Mouse (Mus musculus) frontal cortex, postnatal 25 days (tissue): ENCODE measurements around the gene Zfp423.

ENCODE experiments used
- DNase-seq, 2 experiments: peaks; one replicate each; pipeline ENCODE4 v3.0.0; 2022; ENCODE audit warnings: low spot score in 2 of 2

Gene Zfp423

DNA sequence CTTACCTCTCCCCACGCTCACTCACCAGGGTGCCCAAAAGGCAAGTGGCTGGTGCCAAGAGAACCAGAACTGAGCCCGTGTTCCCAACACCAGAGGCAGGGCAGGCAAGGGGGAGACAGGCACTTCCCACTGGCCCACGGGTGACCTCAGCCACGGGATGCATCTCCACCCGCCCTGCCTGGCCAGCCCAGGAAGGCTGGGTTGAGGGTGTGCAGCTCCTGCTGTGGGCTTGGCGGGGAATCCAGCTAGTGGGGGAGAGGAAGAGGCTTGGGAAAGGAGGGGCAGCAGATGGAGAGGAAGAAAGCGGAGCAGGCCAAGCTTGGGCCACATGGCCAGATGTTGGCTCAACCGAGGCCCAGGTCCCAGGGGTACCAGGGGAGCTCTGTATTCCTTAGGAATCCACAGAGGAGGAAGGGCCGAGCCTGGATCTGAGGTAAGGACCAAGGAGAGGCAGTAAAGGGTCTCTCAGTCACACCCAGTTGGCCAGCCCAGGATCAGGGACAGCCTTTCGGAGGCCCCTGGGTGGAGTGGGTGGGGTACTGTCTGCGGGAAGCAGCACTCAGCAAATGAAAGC, 155.0 kb downstream of the Zfp423 start:
- DNase-seq = no peak

DNA sequence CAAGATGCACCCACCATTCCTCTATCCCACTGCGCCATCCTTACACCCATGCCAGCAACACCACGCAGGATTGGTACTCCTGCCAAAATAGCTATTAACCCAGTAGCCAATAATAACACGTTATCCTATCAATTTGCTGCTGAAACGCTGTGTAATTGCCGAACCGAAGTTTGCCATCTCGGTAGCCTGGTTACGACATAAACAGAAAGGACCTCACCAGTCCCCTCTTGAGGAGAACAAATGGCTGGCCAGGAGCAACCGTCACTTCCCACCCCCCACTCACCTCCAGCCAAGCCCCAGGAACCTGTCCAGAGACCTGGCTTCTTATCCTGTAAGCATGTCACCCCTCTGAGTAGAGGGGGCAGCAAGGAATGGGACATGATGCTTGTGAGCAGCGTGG, 156.0 kb downstream of the Zfp423 start:
- DNase-seq = no peak

DNA sequence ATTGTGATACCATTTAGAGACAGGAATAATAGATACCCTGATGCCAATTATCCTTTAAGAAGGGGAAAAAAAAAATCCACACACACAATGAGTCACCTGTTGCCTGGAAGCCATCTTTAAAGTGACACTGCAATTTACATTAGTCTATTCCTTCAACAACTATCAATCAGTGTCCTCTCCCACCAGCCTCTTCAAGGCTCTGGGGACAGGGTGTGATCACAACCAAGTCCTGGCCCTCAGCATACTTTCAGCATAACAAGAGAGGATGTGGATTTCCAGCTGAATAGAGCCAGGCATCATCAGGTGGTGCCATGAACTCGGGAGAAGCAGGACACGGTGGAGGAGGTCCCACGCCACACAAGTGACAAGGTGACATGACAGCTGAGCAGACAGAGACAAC, 156.8 kb downstream of the Zfp423 start:
- no peak for DNase-seq

DNA sequence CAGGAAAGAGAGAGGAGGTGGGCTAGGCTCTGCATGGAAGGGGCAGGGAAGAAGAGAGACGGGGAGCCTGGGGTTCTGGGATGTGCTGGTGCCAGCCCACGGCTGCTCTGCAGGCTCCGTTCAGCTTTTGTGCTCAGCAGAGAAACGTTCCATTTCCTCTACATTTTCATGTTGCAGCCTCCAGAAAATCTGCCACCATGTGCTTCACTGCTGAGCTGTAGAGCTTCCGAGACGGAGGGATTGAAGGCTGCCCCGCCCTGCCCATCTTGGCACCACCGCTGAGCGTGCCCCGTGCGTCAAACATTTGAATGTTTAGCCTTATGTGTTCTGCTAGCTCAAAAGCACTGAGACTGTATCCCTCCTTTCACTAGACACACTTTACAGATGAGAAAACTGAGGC, 159.3 kb downstream of the Zfp423 start:
- DNase-seq = peak in 1 of 2 experiments; percentile 15

DNA sequence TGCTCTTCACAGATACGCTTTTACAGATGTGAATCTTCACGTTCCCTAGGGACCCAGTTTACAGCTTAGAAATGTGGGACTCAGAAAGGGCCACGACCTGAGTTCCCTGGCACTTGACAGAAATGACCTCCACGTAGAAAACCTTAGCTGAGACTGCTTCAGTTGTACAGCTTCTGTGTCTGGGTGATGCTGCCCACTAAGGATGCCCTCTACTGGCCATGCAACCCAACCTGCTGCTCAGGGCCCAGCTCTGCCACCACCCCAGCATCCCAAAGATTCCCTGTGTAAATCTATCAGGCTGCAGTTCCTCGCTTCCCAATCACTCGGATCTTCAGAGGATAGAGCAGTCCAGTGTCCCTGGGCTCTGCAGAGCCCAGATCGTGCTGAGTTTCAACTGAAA, 163.2 kb downstream of the Zfp423 start:
- no peak for DNase-seq

DNA sequence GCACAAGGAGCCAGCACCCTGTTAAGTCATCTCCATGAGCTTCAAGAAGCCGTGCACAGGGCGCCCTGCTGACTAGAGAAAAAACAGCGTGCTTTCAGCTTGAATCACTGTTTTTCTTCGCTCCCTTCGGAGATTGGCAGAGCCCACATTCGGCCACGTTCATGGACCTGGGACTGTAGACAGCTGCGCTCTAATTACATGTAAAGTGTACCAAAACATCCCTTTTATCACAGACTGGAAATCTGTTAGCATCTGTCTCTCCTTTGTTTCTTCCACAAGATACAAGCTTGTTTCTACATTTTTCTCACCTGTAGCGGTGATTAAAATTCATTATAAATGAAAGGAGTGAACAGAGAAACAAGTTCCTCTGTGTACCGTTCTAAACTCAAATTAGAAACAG, 164.8 kb downstream of the Zfp423 start:
- DNase-seq = no peak

DNA sequence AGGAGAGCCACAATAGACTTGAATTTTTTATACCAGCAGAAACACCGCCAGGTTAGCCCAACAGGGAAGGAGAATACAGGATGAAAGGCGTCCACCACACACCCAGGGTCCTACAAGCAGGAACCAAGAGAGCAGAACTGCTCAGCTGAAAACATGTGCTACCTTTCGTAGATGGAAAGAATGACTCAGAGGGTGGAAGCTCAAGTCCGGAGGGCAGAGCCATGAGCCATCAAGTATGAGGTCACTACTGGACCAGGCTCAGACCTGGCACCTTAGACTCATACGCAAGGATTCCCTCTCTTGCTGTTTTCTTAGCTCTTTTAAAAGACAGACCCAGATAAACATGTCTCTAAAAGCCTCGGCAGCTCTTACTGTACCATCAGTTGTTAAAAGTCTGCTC, 168.3 kb downstream of the Zfp423 start:
- DNase-seq = no peak

DNA sequence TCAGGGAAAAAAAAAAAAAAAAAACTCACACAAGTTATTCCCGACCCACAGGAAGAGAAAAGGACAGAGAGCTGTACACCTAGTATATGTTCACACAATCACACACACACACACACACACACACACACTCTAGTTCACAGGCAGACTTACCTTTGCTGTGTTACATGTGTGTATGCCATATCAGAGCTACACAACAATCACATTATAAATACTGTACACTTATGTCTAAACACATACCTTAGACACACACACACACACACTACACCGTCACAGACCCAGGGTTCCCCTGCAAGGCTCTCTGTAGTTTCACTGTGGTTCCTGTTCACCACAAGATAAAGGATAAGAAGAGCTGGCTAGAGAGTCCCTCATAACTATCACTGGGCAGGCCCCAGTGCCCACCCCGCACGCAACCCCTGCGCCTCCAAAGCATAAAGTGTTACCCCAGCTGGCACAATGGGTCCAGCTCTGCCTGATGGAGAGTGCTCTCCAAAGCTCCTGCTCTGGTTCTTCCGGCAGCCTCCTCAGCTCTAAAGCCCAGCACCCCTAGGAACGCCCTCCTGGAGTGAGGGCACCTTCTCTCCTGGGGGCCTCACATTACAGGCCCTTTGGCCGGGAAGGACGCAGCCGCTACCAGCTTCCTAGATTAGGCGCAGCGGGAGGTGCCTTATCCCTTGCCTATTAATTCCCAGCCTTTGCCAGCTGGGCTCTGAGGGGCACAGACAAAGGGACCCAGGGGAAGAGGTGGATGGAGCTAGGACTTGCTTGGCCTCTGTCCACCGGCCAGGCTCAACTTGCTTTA, 174.6 kb downstream of the Zfp423 start:
- no peak for DNase-seq

DNA sequence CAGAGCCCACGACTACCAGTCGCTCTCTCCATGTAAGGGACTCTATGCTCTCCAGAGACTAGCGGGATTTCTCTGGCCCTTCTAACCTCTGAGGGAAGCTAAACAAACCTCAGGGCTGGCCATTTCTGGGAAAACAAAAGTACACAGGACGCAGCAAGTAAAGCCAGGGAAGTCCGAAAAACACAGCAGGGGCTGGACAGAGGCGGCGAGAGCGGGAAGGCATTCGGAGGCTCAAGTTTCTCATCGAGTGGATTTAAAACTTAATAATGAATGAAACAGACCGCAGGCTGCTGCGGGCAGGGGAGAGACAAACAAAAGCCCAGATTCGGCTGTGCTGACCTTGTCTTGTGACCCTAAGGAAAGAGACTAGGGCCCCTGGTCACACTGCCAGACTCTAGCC, 175.2 kb downstream of the Zfp423 start:
- DNase-seq = no peak

DNA sequence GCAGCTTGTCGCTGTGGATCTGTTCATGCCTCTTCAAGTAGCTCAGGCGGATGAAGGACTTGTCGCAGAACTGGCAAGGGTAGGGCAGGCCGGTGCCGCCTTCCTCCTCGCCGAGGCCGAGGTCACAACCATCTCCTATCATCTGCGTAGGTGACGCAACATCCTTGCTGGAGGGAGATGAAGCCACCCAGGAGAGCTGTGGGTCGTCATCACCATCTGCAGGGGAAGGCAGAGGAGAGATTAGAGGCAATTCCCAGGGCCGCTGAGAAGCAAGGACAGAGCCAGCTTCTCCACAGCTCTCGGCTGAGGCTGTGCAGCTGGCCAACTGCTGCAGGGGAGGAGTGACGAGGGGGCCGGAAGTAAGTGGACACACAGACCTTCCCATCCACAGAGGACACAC, 176.2 kb downstream of the Zfp423 start:
- no peak for DNase-seq

DNA sequence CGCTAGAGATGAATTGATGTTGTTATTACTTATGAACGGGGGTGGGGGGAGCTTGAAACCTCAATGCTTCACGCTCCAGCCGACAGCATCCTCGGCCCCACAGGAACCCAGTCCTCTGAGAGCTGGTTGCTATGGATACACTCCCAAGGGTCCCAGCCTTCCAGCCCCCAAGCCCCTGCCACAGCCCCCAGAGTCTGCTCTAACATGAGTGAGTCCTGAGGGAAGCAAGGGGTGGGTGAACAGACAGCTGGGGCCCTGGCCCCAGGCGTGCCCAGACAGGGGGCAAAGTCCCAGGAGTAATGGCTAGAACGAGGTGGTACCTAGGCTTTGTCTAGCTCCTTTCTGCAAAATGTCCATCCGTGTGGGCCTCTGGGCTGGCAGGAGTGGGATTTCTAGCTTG, 181.8 kb downstream of the Zfp423 start:
- no peak for DNase-seq

DNA sequence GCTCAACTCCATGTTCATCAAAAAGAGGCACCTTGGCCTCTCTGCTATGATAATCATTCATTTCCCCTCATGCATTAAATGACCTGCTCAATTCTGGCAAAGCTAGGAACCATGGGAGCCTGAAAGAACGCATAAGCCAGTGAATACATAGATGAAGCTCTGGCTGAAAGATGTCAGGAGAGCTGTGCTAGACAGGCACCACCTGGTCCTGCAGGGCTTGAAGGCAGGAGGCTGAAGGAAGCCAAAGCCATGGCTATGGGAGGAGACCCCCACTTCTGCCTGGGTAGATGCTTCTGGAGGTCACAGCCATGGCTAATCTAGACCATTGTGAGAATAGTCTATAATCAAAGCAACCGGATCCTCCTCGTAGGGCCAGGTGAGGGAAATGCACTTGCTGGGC, 183.5 kb downstream of the Zfp423 start:
- DNase-seq = no peak

DNA sequence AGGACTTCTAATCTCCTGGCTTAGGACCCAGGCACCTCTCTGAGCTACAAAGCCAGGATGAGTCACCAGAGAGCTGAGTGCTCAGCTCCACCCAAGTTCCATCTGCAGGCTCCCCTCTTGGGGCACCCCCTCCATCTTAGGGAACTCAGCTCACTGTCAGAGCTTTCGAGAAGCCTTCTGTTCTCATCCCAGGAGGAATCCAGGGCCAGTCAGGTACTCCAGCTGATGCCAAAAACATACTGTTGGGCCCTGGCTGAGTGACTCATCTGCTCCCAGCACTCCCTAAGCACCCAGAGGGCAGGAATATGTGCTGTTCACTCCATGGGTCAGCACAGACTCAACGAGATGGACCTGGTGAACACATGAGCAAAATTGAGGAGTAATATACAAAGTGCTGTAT, 184.4 kb downstream of the Zfp423 start:
- DNase-seq = no peak

DNA sequence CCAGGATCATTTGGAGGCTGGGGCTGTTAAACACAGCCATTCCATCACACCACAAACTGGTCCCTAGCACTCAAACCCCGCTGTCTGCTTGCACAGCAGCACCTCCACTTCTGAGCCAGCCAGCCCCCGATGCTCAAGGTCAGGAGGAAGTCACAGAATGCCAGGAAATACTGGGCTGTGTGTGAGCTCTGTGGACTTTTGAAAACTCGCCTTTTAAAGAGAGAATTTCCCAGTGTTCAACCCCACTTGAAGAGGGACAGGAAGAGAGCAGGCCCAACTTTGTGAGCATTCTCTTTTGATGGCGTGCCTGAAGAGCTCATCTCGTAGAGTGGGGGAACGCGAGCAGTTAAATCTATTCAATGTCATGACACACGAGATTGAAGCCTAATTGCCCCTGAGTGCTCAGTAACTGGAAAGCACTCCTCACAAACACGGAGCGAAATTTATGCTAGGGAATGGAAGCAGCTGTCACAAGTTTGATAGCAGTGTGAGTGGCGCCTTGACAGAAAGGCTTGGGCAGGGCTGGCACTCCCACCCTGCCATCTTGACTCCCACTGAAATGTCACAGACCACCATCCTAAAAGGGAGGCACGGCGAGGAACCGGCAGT, 186.4 kb downstream of the Zfp423 start:
- no peak for DNase-seq

DNA sequence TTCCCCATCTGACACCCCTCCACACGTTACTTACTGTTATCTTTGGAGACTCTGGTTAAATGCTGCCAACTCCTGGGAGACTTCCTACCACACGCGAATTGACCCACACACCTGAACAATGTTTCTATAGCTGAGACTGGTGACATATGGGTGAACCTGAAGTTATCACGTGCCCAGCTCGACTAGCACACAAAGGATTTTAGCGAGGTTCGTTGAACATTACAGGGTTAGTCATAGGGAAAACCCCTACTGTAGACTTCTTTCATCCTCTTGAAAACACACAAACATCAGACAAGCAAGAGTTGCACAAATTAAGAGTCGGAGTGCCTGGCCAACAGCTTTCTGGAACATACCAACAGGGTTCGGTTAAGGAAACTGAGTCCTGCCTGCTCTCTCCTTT, 191.5 kb downstream of the Zfp423 start:
- DNase-seq = no peak

DNA sequence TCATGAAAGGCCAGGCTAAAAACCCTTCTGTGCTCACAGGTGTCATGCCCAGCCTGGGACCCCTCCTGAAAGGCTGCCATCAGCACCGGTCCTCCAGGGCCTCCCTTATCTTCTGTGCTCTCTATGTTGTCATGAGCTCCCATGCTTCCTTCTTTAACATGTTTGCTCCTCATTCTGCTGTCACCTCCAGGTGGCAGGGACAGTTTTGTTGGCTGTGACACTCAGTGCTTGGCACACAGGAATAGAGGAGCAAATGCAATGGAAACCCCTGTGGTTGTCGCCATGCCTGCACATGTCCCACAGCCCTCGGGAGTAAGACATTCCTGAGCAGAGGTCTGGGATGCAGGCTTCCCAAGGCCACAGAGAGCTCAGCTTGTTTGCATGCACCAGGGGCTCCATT, 194.1 kb downstream of the Zfp423 start:
- no peak for DNase-seq

DNA sequence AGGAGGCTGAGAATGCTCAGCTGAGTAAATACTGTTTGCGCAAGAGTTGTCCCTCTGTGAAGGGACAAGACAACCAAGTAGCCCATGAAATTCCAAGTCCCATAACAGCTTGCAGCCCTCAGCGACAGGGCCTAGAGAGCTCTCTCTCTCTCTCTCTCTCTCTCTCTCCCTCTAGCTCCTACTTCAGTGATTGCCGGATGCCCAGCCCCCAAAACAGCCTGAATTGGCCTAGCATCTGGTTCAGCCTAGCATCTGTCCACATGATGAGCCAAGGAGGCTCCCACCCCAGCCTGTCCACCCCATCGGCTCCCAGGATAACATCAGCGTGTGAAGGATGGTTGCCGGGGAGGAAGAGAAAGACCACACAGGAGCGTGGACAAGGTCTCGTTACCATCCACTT, 200.6 kb downstream of the Zfp423 start:
- DNase-seq = no peak

DNA sequence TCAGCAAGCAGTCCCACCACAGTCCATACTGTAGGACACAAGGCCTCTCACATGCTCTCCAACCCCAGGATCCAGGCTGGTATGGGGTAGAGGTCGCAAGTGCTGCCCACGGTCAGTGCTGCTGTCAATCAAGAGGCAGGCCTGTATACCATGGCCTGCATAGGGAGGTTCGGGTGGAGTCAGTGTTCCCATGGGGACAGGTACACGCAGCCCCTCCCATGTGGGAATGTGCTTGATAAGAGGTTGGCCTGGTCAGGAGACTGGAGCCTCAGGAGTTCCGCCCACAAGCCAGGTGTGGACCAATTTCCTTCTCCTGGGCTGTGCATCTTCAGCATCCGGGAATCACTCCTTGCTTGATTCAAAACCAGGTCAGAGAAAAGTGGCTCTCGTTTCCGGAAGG, 204.5 kb downstream of the Zfp423 start:
- no peak for DNase-seq

DNA sequence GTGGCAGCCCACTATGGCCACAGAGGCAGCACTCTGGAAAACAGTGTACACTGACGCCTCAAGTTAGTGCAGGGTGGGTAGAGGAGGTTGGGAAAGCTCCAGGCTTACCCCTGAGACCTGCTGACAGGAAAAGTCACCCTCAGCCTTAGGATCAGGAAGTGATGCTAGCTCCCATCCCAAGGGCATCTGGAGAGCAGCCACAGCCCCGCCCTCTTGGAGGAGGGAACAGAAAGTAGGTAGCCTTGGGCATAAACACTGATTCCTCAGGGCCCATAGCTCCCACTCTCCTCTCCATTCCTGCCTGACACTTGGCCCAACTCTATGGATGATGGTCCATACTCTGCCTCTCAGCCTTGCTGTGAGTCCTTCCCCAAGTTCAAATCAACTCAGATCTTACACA, 205.8 kb downstream of the Zfp423 start:
- no peak for DNase-seq

DNA sequence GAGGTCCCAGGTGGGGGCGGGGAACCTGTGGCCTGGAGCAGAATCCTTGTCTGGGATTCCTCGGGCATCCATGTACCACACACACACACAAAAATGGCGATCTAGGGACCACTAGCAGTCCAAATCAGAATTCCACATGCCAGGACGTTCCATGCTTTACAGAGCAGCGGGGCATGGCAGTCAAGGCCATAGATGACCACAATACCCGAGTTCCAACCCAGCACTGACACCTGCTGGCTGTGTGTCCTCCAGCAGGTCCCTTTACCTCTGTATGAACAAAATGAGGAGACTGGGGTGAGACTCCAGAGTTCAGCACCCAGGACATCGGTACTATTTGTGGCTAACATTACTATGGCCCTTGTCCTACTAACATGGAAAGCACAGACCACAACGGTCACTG, 206.2 kb downstream of the Zfp423 start:
- DNase-seq = no peak

DNA sequence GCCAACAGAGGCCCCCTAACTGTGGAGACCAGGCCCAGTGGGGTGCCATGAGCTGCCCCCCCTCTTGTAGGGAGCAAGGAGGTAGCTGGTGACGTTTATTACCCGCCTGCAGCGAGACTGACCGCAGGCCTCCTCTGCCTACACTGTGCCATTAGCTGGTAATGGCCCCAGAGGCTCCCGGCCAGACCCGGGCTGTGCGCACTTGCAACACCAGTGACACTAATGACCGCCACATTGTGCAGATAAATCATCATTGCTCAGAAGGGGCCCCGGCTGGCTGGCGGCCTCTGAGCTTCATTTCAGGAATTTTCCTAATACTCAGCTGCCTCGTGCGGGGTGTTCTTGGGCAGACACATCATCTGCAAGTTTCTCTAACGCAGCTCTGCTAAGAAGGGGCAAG, 206.7 kb downstream of the Zfp423 start:
- DNase-seq = no peak

DNA sequence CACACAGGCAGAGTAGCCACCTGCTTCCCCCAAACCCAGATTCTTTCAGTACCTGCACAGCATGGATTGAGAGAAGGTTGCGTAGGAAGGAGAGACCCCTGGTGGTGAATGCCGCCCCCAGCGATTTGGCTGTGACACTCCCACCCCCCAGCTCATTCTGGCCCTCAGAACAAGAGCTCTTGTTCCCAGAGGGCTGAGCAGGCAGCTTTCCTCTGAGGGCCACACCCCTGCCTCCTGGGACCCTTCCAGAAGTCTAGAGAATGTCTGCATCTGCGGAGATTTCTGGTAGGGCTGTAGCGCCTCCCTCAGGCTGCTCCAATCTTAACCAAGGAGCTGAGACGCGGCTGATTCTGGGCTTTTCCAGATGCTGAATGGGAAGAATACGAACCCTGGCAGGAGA, 211.8 kb downstream of the Zfp423 start:
- DNase-seq = no peak

DNA sequence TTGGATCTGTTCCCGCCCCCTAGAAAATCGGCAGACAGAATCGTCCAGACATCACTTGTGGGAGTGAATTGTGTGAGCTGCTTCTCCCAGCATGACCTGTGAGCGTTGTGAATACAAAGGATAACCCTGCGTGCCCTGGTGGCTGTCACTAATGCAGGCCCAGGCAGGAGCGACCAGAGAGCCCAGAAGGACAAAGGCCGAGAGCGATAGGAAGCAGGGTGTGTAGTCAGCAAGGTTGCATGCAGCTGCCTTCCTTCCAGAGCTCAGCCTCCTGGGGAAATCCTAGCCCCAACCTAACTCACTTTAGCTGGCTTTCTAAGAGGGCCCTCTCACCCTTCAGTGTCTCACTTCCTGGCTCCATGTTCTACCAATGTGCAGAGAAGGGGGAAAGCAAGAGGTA, 212.3 kb downstream of the Zfp423 start:
- no peak for DNase-seq

DNA sequence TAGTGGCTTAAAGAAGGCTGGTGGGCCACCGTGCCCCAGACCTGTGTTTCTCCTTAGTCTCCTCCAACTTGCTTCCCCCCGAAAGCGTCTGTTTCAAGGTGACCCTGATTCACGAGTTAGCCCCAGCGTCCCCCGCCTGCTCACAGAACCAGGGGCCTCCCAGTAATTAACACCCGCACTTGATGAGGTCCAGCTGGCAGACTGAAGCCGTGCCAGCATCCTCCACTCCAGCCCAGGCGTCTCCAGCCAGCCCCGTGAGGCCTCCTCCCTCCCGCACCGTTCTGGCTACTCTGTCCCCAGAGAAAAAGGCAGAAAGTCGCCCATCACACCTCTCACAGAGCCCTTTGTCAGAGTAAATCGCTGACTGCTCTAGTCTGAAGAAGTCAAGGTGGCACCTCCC, 213.3 kb downstream of the Zfp423 start:
- DNase-seq = no peak
